Mouse (Mus musculus): ENCODE results near the gene Qdpr. TPM values are rescaled to one million over a fixed set of nuclear protein-coding genes. Genes with fewer than 3 reads are reported as not detected.

Qdpr gene
- 122 and 126 TPM in 2 replicates for polyA plus RNA-seq (2015; fragmentation: Nextera tagmentation; extraction: Ambion mirVana)

DNA sequence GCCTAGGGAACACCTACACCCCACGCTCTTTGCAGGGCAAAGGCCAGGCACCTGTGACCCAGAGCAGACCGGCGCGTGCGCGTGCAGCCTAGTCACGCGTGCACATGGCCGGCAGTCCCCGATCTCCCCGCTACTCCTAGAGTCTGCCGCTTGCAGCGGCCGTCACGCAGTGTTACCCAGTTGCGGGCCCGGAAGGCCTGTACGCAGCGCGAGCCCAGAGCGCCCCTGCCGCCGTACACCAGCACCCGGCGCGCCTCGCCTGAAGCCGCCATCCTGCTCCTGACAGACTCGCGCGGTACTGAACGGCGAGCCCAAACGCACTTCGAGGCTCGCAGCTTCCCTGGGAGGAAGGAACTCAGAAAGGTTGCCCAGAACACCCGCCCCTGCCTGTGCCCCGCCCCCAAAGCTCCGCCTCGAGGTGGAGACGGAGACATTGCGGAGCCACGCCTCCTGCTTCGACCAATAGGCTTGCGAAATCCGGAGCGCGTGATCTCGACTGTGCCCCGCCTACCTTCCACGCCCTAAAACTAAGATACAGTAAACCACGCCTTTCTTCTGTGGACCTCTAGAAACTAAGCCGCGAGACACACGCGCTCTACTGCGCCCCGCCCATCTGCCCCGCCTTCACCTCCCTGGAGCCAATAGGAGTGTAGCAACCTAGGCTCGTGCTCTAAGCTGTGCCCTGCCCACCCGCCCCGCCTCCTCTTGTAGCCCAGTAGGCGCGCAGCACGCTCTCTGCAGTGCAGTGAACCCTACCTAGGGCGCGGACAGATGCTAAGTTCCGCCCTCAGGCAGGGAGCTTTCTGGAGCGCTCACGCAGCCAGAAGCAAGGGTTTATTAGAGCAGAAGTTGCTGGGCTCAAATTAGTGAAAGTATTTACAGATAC is at the start of gene Qdpr:
Qdpr (minus strand) TSS at position 406 of the 886 bp plus-strand sequence.
- peak within 1 kb of the TSS; percentile 56 for H3K9ac ChIP-seq
- no peaks in the 10 kb centered on the region for H3K27me3 ChIP-seq
- peak within 1 kb of the TSS; percentile 86 for H3K4me2 ChIP-seq (replicated peaks)
- H3K27ac ChIP-seq (replicated peaks), result peak within 1 kb of the TSS; percentile 71
- peak; percentile 99 for ATAC-seq (ENCODE audit: insufficient number of reproducible peaks, low FRiP score, low TSS enrichment, low read depth)
- peak within 1 kb of the TSS; percentile 62 for H3K4me3 ChIP-seq (replicated peaks)
- no peaks in the 10 kb centered on the region for H3K9me3 ChIP-seq (replicated peaks)
- no peaks in the 10 kb centered on the region for H3K36me3 ChIP-seq
- H3K4me1 ChIP-seq, result peaks cover 16% of the 10 kb centered on the region
- WGBS, result under 1% methylated on average over 69 of the region's 70 CpGs

DNA sequence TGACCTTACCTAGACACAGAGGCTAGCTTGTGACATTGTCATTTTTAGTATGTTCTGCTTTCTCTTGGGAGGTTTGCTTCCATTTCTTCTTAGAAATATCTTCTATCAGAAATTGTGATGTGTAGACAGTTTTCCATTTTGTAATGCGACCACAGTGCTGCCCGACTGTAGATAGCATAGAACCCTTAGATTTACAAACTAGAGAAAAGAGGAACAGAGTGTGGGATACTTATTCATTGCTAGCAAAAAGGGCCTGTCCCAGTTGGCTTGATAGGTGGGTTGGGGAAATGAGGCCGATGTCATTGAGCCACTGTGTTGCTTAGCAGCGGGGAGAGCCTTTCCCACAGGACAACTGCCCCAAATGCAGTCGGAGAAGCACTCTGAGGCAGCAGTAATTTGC is 47.5 kb upstream of the Qdpr start:
- no peaks in the 10 kb centered on the region for H3K27me3 ChIP-seq
- H3K27ac ChIP-seq (replicated peaks), result no peak overlapping the region
- no peaks in the 10 kb centered on the region for H3K9me3 ChIP-seq (replicated peaks)
- WGBS, result 86% methylated on average over 5 of the region's 5 CpGs
- peaks cover 13% of the 10 kb centered on the region for H3K4me1 ChIP-seq
- no peak overlapping the region for H3K9ac ChIP-seq
- H3K36me3 ChIP-seq, result peaks cover 54% of the 10 kb centered on the region
- H3K4me2 ChIP-seq (replicated peaks), result no peak overlapping the region
- no peak for ATAC-seq (ENCODE audit: insufficient number of reproducible peaks, low FRiP score, low TSS enrichment, low read depth)
- no peak overlapping the region for H3K4me3 ChIP-seq (replicated peaks)

DNA sequence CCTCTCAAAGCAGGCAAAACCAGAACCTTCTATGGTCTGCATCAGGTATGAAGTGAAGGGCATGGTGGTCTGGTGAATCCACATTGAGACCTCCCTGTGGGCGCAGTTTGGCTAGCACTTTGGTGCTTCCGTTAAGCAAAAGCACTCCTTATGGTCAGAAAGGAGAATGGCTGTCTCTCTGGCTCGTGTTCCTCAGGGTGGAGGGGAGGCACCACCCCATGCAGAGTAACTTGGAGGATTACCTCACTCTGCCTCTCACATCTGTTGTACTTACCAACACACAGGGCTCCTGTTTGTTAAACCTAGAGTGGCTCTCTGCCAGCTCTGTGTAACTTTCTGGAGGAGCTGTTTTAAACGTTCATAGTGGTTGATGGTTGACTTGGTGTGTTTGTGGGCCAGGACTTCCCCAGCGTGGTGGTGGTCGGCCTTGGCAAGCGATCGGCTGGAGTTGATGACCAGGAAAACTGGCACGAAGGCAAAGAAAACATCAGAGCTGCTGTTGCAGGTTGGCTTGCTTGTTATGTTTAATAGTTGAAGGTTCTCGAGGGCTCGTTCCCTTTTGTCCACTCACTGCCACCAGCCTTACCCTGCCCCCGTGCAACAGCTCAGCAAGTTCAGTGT is 47.0 kb upstream of the Qdpr start:
- peaks cover 51% of the 10 kb centered on the region for H3K36me3 ChIP-seq
- H3K4me2 ChIP-seq (replicated peaks), result no peak overlapping the region
- no peaks in the 10 kb centered on the region for H3K9me3 ChIP-seq (replicated peaks)
- no peaks in the 10 kb centered on the region for H3K27me3 ChIP-seq
- ATAC-seq (ENCODE audit: insufficient number of reproducible peaks, low FRiP score, low TSS enrichment, low read depth), result no peak
- H3K4me3 ChIP-seq (replicated peaks), result no peak overlapping the region
- peaks cover 13% of the 10 kb centered on the region for H3K4me1 ChIP-seq
- H3K27ac ChIP-seq (replicated peaks), result no peak overlapping the region
- 83% methylated on average over 12 of the region's 12 CpGs for WGBS
- no peak overlapping the region for H3K9ac ChIP-seq

DNA sequence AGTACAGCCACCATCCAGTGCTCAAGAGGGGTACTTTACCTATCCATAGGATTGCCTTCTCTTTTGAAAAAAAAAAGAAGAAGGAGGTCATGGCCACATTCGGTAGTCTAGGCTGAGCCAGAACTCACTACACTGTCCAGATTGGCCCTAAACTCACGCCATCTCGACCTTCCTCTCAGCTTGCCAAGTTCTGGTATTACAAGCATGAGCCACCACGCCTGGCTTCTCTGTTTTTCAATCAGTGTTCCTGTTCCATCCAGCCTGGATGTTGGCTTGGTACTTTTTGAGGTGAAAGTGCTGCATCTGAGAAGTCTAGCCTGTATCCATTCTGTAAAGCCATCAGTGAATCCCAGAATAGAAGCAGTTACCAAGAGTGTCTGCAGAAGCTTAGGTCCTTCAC is 46.4 kb upstream of the Qdpr start:
- ATAC-seq (ENCODE audit: insufficient number of reproducible peaks, low FRiP score, low TSS enrichment, low read depth), result no peak
- H3K4me1 ChIP-seq, result peaks cover 13% of the 10 kb centered on the region

DNA sequence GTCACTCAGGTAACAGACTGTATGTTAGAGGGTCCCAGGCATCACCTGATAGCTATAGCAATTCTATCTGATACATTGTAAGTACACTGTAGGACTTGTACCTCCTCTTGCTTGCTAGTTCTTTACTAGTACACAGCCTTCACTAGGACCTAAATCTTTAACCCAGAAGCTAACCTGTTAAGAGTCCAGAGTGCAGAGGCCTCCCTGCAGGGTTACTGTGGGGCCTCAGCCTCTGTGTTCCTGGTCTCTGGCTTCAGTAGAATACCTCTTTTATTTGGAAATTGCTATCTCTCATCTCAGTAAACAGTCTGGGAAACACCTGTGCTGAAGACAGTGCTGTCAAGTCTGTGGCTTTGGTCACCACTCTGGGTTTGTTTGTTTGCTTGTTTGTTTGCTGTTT is 46.0 kb upstream of the Qdpr start:
- Histone ChIP-seq H3K4me3 (replicated peaks) (no peak overlapping the region), H3K4me1 (peaks cover 13% of the 10 kb centered on the region), H3K9me3 (replicated peaks) (no peaks in the 10 kb centered on the region), H3K9ac (no peak overlapping the region), H3K36me3 (peaks cover 43% of the 10 kb centered on the region), H3K27ac (replicated peaks) (no peak overlapping the region), H3K27me3 (no peaks in the 10 kb centered on the region), H3K4me2 (replicated peaks) (no peak overlapping the region)
- ATAC-seq (ENCODE audit: insufficient number of reproducible peaks, low FRiP score, low TSS enrichment, low read depth), result no peak

More for the DNA sequence above, 46.4 kb upstream of the Qdpr start:
- Histone ChIP-seq H3K9ac (no peak overlapping the region), H3K36me3 (peaks cover 46% of the 10 kb centered on the region), H3K4me2 (replicated peaks) (no peak overlapping the region), H3K27ac (replicated peaks) (no peak overlapping the region), H3K27me3 (no peaks in the 10 kb centered on the region), H3K9me3 (replicated peaks) (no peaks in the 10 kb centered on the region), H3K4me3 (replicated peaks) (no peak overlapping the region)
- WGBS, result 91% methylated on average over 4 of the region's 4 CpGs

DNA sequence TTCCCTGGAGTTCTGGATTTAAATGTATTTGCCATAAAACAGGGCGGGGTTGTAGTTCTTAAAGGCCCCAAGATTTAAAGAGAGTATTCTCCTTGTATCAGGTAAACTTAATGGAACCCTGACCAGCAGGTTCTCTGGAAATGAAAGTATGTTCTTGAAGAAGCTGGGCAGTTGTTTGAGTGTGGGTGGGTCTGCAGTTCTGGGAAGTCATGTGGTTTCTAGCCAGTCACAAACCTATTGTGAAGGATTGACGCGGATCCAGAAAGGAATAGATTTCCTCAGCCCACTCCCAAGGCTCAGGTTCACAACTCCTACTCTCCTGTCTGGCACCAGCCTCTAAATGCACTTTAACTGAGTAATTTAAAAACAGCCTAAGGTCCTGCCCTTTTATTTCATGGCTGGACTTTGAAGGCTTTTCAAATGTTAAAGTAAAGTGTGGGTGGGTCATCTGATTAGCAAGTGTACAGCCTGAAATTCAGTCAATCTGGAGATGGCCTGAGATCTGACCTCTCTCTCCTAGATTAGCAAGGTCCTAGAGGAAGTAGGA is 45.5 kb upstream of the Qdpr start:
- peaks cover 13% of the 10 kb centered on the region for H3K4me1 ChIP-seq
- no peak for ATAC-seq (ENCODE audit: insufficient number of reproducible peaks, low FRiP score, low TSS enrichment, low read depth)
- H3K9me3 ChIP-seq (replicated peaks), result no peaks in the 10 kb centered on the region
- peaks cover 39% of the 10 kb centered on the region for H3K36me3 ChIP-seq
- 84% methylated on average over 3 of the region's 3 CpGs for whole genome bisulfite sequencing
- no peak overlapping the region for H3K27ac ChIP-seq (replicated peaks)
- H3K4me2 ChIP-seq (replicated peaks), result no peak overlapping the region
- H3K27me3 ChIP-seq, result no peaks in the 10 kb centered on the region
- no peak overlapping the region for H3K9ac ChIP-seq
- no peak overlapping the region for H3K4me3 ChIP-seq (replicated peaks)

DNA sequence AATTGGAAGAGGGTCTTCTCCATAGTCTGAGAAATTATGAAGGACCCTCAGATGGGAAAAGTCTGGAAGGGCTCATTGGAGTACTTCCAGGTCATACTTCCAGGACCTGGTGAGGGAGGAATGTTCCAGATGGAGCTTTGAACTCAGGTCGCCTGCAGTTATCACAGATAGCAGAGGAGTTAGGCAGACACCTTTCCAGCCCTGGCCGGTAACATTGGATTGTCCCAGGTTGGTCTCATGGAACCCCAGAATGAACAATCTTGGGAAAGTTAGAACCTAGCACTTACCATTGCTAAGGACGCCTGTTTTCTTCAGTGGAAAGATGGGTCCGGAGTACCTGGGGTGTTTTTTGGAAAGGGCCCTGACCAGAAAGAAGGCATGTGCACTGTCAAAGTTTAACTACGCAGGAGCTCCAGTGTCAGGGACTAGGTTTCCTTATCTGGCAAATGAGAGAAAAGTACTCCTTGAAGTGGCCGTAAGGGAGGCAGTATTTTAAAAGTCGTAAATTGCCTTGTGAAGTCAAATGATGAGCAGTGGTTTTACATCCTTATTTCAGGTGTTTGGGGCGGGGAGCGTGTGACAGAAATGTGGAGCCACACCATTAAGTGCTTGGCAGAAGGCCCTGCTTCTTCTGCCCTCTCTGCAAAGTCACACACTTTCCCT is 44.2 kb upstream of the Qdpr start:
- Histone ChIP-seq H3K27ac (replicated peaks) (no peak overlapping the region), H3K27me3 (no peaks in the 10 kb centered on the region), H3K4me2 (replicated peaks) (peak overlapping the region; percentile 62), H3K9ac (peak overlapping the region; percentile 70), H3K9me3 (replicated peaks) (no peaks in the 10 kb centered on the region), H3K36me3 (peaks cover 34% of the 10 kb centered on the region), H3K4me1 (peaks cover 13% of the 10 kb centered on the region), H3K4me3 (replicated peaks) (peak overlapping the region; percentile 84)
- WGBS, result 63% methylated on average over 9 of the region's 9 CpGs
- no peak for ATAC-seq (ENCODE audit: insufficient number of reproducible peaks, low FRiP score, low TSS enrichment, low read depth)

GRCm38 (mm10) chr5:45493191-45494092 is 43.4 kb upstream of the Qdpr start, which contains the start of gene Lap3:
Gene Lap3 (plus strand): TSS chr5:45493374.
- H3K9ac ChIP-seq, result peak within 1 kb of the TSS; percentile 70
- peak; percentile 92 for ATAC-seq (ENCODE audit: insufficient number of reproducible peaks, low FRiP score, low TSS enrichment, low read depth)
- H3K27me3 ChIP-seq, result no peaks in the 10 kb centered on the region
- peak within 1 kb of the TSS; percentile 62 for H3K4me2 ChIP-seq (replicated peaks)
- peaks cover 28% of the 10 kb centered on the region for H3K36me3 ChIP-seq
- H3K27ac ChIP-seq (replicated peaks), result peak within 1 kb of the TSS; percentile 78
- no peaks in the 10 kb centered on the region for H3K9me3 ChIP-seq (replicated peaks)
- peaks cover 13% of the 10 kb centered on the region for H3K4me1 ChIP-seq
- under 1% methylated on average over 76 of the region's 78 CpGs for WGBS
- peak within 1 kb of the TSS; percentile 84 for H3K4me3 ChIP-seq (replicated peaks)

DNA sequence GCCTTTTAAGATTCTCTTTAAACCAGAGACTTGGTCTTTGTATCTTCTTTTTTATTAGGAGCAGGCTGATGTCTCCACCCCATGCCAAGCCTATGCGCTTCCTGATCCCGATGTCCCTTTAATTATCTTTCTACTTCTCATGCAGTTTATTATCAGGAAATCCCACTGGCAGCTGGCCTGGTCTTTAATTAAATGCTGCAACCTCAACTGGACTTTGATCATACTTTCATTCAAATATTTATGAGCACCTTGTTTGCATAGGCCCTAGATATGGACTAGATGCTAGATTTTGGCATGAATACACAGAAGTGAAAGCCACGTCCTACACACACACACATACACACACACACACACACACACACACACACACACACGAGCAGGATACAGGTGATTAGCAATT is 41.7 kb upstream of the Qdpr start:
- no peak overlapping the region for H3K4me3 ChIP-seq (replicated peaks)
- no peak overlapping the region for H3K4me2 ChIP-seq (replicated peaks)
- H3K9me3 ChIP-seq (replicated peaks), result no peaks in the 10 kb centered on the region
- H3K27me3 ChIP-seq, result no peaks in the 10 kb centered on the region
- 69% methylated on average over 4 of the region's 4 CpGs for WGBS
- H3K36me3 ChIP-seq, result peaks cover 12% of the 10 kb centered on the region
- peaks cover 13% of the 10 kb centered on the region for H3K4me1 ChIP-seq
- no peak overlapping the region for H3K9ac ChIP-seq
- no peak overlapping the region for H3K27ac ChIP-seq (replicated peaks)
- no peak for ATAC-seq (ENCODE audit: insufficient number of reproducible peaks, low FRiP score, low TSS enrichment, low read depth)

DNA sequence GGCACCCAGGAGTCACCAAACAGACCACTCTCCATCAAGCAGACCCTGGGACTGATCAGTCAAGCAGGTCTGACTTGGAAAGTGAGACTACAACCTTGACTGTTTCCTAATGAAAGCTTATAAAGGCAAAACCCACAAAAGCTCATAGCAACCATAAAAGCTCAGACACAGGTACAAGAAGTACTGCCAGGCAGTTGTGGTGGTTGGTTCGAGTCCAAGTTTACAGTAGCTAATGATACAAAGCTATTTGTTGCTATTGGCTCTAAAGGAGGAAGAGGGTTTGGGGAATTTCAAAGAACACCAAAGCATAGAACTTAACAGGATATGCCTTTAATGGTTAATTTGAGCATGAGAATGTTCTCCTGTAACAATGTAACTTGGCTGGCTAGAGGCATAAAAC is 33.6 kb upstream of the Qdpr start:
- H3K4me1 ChIP-seq, result no peaks in the 10 kb centered on the region
- ATAC-seq (ENCODE audit: insufficient number of reproducible peaks, low FRiP score, low TSS enrichment, low read depth), result no peak
- WGBS, result 88% methylated on average over 1 of the region's 1 CpGs
- no peak overlapping the region for H3K4me3 ChIP-seq (replicated peaks)
- no peaks in the 10 kb centered on the region for H3K27me3 ChIP-seq
- H3K9me3 ChIP-seq (replicated peaks), result no peaks in the 10 kb centered on the region
- no peak overlapping the region for H3K9ac ChIP-seq
- H3K27ac ChIP-seq (replicated peaks), result no peak overlapping the region
- no peaks in the 10 kb centered on the region for H3K36me3 ChIP-seq
- H3K4me2 ChIP-seq (replicated peaks), result no peak overlapping the region

Measured in embryonic facial prominence, embryonic 15.5 days (tissue).